Mouse (Mus musculus): Measurements from ENCODE around the gene Cdc16. TPM values are rescaled to one million over a fixed set of nuclear protein-coding genes. Genes with fewer than 3 reads are reported as not detected.

Cdc16 gene
- polyA plus RNA-seq (2012; rRNA removed): 141 and 142 TPM in 2 replicates

GRCm38 (mm10) chr8:13756982-13757804, at the start of gene Cdc16:
TSS of gene Cdc16 (plus strand) at chr8:13757676.

GRCm38 (mm10) chr8:13785250-13785763, 27.8 kb downstream of the Cdc16 start, which contains the start of gene Upf3a:
TSS of gene Upf3a (plus strand) at chr8:13785615.

Other genes with a start within 250 kb of the Cdc16 start
- not detected in 2 replicates for gene 1700029H14Rik, start 195.2 kb upstream of the Cdc16 start, polyA plus RNA-seq (2012; rRNA removed)
- 26.3 and 30.3 TPM in 2 replicates for gene Rasa3, start 80.1 kb upstream of the Cdc16 start, polyA plus RNA-seq (2012; rRNA removed)
- 1.7 and 3.1 TPM in 2 replicates for gene Cfap97d2, start 51.8 kb upstream of the Cdc16 start, polyA plus RNA-seq (2012; rRNA removed)
- 31.2 and 32.2 TPM in 2 replicates for gene Upf3a, start 27.9 kb downstream of the Cdc16 start, polyA plus RNA-seq (2012; rRNA removed)
- gene AF366264, start 80.7 kb downstream of the Cdc16 start, polyA plus RNA-seq (2012; rRNA removed): not detected in 2 replicates
- gene Champ1, start 112.0 kb downstream of the Cdc16 start, polyA plus RNA-seq (2012; rRNA removed): 34.6 and 35.6 TPM in 2 replicates
- gene Coprs, start 132.6 kb downstream of the Cdc16 start, polyA plus RNA-seq (2012; rRNA removed): 69.6 and 69.9 TPM in 2 replicates

All from central nervous system, embryonic 14 days (tissue).